Mouse (Mus musculus): Measurements from ENCODE around the gene H2al1f. TPM values are rescaled to one million over a fixed set of nuclear protein-coding genes. Genes with fewer than 3 reads are reported as not detected.
"Not testable (repeated sequence)": the region's sequence is repeated elsewhere in the genome, so short reads cannot be mapped to it uniquely, and the experiment has no call there.

H2al1f gene
- polyA plus RNA-seq, 1 experiment from 2014 or later = not detected

DNA sequence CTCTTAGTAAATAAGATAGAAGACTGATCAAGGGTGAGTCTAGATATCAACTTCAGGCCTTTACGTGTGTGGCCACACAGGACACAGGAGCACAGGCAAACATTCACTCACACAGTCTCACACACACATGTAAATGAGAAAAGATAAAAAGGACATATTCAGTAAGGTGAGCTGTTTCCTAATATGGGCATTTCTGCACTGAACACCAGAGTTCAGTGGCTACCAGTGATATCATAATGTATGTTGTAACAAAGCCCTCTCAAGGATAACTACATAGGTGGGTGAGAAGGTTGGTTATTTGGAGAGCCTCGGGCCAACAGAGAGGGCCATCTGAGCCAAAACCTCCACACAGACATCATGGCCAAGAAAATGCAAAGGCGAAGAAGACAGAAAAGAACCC lies 3.3 kb upstream of the H2al1f start, which contains the start of gene H2al1e:
Gene H2al1e (plus strand): TSS at position 301 of the 400 bp plus-strand sequence.
- H3K4me3 ChIP-seq (replicated peaks); ATAC-seq (ENCODE audit: insufficient number of reproducible peaks, low FRiP score, low TSS enrichment, low read depth); H3K4me1 ChIP-seq; H3K27me3 ChIP-seq; H3K4me2 ChIP-seq (replicated peaks); H3K9ac ChIP-seq; H3K27ac ChIP-seq (replicated peaks); H3K9me3 ChIP-seq (replicated peaks); H3K36me3 ChIP-seq: not testable (repeated sequence)
- no CpG with 5 or more reads among the region's 3 CpGs for WGBS

DNA sequence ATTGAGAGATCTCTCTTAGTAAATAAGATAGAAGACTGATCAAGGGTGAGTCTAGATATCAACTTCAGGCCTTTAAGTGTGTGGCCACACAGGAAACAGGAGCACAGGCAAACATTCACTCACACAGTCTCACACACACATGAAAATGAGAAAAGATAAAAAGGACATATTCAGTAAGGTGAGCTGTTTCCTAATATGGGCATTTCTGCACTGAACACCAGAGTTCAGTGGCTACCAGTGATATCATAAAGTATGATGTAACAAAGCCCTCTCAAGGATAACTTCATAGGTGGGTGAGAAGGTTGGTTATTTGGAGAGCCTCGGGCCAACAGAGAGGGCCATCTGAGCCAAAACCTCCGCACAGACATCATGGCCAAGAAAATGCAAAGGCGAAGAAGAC lies 3.0 kb downstream of the H2al1f start, which contains the start of gene H2al1g:
Gene H2al1g (plus strand): TSS at position 301 of the 400 bp plus-strand sequence.
- H3K4me1 ChIP-seq; H3K36me3 ChIP-seq; H3K4me2 ChIP-seq (replicated peaks); H3K27ac ChIP-seq (replicated peaks); H3K4me3 ChIP-seq (replicated peaks); H3K9me3 ChIP-seq (replicated peaks); H3K9ac ChIP-seq; H3K27me3 ChIP-seq; ATAC-seq (ENCODE audit: insufficient number of reproducible peaks, low FRiP score, low TSS enrichment, low read depth): not testable (repeated sequence)
- no CpG with 5 or more reads among the region's 3 CpGs for WGBS

- not testable (repeated sequence) for H3K36me3 ChIP-seq; H3K9me3 ChIP-seq (replicated peaks); H3K27ac ChIP-seq (replicated peaks); H3K27me3 ChIP-seq; H3K9ac ChIP-seq; ATAC-seq (ENCODE audit: insufficient number of reproducible peaks, low FRiP score, low TSS enrichment, low read depth); H3K4me3 ChIP-seq (replicated peaks); H3K4me2 ChIP-seq (replicated peaks); H3K4me1 ChIP-seq
- no CpG with 5 or more reads among the region's 6 CpGs for WGBS
Observed at GRCm38 (mm10) chrX:11321192-11321591, 6.2 kb downstream of the H2al1f start, which contains the start of gene H2al1h. Gene H2al1h, plus strand, starts transcription at chrX:11321492.

DNA sequence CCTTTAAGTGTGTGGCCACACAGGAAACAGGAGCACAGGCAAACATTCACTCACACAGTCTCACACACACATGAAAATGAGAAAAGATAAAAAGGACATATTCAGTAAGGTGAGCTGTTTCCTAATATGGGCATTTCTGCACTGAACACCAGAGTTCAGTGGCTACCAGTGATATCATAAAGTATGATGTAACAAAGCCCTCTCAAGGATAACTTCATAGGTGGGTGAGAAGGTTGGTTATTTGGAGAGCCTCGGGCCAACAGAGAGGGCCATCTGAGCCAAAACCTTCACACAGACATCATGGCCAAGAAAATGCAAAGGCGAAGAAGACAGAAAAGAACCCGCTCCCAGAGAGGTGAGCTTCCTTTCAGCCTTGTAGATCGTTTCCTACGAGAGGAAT lies 9.4 kb downstream of the H2al1f start, which contains the start of gene H2al1i:
Gene H2al1i (plus strand): TSS at position 301 of the 400 bp plus-strand sequence.
- not testable (repeated sequence) for H3K36me3 ChIP-seq; ATAC-seq (ENCODE audit: insufficient number of reproducible peaks, low FRiP score, low TSS enrichment, low read depth); H3K27me3 ChIP-seq; H3K4me1 ChIP-seq; H3K9ac ChIP-seq; H3K4me2 ChIP-seq (replicated peaks); H3K9me3 ChIP-seq (replicated peaks); H3K4me3 ChIP-seq (replicated peaks); H3K27ac ChIP-seq (replicated peaks)
- no CpG with 5 or more reads among the region's 5 CpGs for WGBS

GRCm38 (mm10) chrX:11327522-11327921 lies 12.6 kb downstream of the H2al1f start, which contains the start of gene H2al1j:
Gene H2al1j, plus strand, starts transcription at chrX:11327822.
- H3K4me3 ChIP-seq (replicated peaks); H3K9ac ChIP-seq; H3K4me2 ChIP-seq (replicated peaks); H3K4me1 ChIP-seq; H3K27ac ChIP-seq (replicated peaks); ATAC-seq (ENCODE audit: insufficient number of reproducible peaks, low FRiP score, low TSS enrichment, low read depth); H3K9me3 ChIP-seq (replicated peaks); H3K27me3 ChIP-seq; H3K36me3 ChIP-seq: not testable (repeated sequence)
- 87% methylated on average over 2 of the region's 2 CpGs for WGBS

- Histone ChIP-seq H3K4me3 (replicated peaks) (no peak overlapping the region), H3K9me3 (replicated peaks) (no peaks in the 10 kb centered on the region), H3K9ac (no peak overlapping the region), H3K4me1 (0 out of 2 replicates have a peak, but pooled peaks cover 4% of the 10 kb centered on the region), H3K27me3 (peaks cover 5% of the 10 kb centered on the region; the same call in 1 of the 2 replicates), H3K27ac (replicated peaks) (no peak overlapping the region), H3K4me2 (replicated peaks) (0 out of 2 replicates have a peak overlapping the region, but pooled peaks have one; percentile 4), H3K36me3 (no peaks in the 10 kb centered on the region)
- no peak for ATAC-seq (ENCODE audit: insufficient number of reproducible peaks, low FRiP score, low TSS enrichment, low read depth)
- WGBS = 42% methylated on average over 9 of the region's 9 CpGs
Observed at GRCm38 (mm10) chrX:11345762-11346161, 30.8 kb downstream of the H2al1f start.

- no peak overlapping the region for H3K9ac ChIP-seq
- WGBS = 82% methylated on average over 3 of the region's 3 CpGs
- no peak overlapping the region for H3K27ac ChIP-seq (replicated peaks)
- peaks cover 2% of the 10 kb centered on the region; the same call in 1 of the 2 replicates for H3K27me3 ChIP-seq
- H3K4me1 ChIP-seq = 0 out of 2 replicates have a peak, but pooled peaks cover 4% of the 10 kb centered on the region
- no peak overlapping the region for H3K4me3 ChIP-seq (replicated peaks)
- no peak for ATAC-seq (ENCODE audit: insufficient number of reproducible peaks, low FRiP score, low TSS enrichment, low read depth)
- no peaks in the 10 kb centered on the region for H3K9me3 ChIP-seq (replicated peaks)
- no peaks in the 10 kb centered on the region for H3K36me3 ChIP-seq
- no peak overlapping the region for H3K4me2 ChIP-seq (replicated peaks)
Observed at GRCm38 (mm10) chrX:11346756-11347155, 31.8 kb downstream of the H2al1f start.

DNA sequence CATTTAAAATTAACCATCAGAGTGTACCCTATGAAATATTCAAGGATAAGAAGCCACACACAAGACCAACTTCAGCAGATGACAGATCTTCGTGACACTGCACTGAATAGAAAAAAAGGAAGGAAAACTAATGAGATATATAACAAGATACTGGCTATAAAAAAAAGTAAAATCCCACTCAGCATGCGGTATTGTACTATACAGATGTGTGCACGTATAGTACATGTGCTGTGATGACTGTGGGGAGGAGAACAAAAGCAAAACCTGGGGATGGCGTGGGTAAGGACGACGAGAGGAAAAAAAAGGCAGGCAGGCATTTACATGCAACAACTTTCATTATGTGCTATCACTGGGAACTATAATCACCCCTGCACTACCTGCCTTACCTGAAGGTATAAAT lies 45.9 kb downstream of the H2al1f start:
- H3K9me3 ChIP-seq (replicated peaks) = no peaks in the 10 kb centered on the region
- WGBS = 75% methylated on average over 6 of the region's 6 CpGs
- no peak overlapping the region for H3K4me3 ChIP-seq (replicated peaks)
- no peak overlapping the region for H3K9ac ChIP-seq
- no peaks in the 10 kb centered on the region for H3K36me3 ChIP-seq
- H3K4me1 ChIP-seq = no peaks in the 10 kb centered on the region
- no peak overlapping the region for H3K4me2 ChIP-seq (replicated peaks)
- H3K27ac ChIP-seq (replicated peaks) = no peak overlapping the region
- ATAC-seq (ENCODE audit: insufficient number of reproducible peaks, low FRiP score, low TSS enrichment, low read depth) = no peak
- H3K27me3 ChIP-seq = 0 out of 2 replicates have a peak, but pooled peaks cover 10% of the 10 kb centered on the region

- Histone ChIP-seq H3K36me3 (no peaks in the 10 kb centered on the region), H3K4me2 (replicated peaks) (no peak overlapping the region), H3K9me3 (replicated peaks) (no peaks in the 10 kb centered on the region), H3K4me3 (replicated peaks) (no peak overlapping the region), H3K27me3 (0 out of 2 replicates have a peak, but pooled peaks cover 10% of the 10 kb centered on the region), H3K27ac (replicated peaks) (no peak overlapping the region), H3K9ac (no peak overlapping the region), H3K4me1 (no peaks in the 10 kb centered on the region)
- 91% methylated on average over 2 of the region's 2 CpGs for WGBS
- no peak for ATAC-seq (ENCODE audit: insufficient number of reproducible peaks, low FRiP score, low TSS enrichment, low read depth)
Observed at GRCm38 (mm10) chrX:11361261-11361660, 46.3 kb downstream of the H2al1f start.

GRCm38 (mm10) chrX:11363890-11364289 lies 48.9 kb downstream of the H2al1f start:
- Histone ChIP-seq H3K27me3 (0 out of 2 replicates have a peak, but pooled peaks cover 12% of the 10 kb centered on the region), H3K27ac (replicated peaks) (no peak overlapping the region), H3K4me1 (no peaks in the 10 kb centered on the region), H3K9me3 (replicated peaks) (no peaks in the 10 kb centered on the region), H3K9ac (no peak overlapping the region), H3K4me2 (replicated peaks) (no peak overlapping the region), H3K36me3 (no peaks in the 10 kb centered on the region), H3K4me3 (replicated peaks) (no peak overlapping the region)
- WGBS = 50% methylated on average over 6 of the region's 6 CpGs
- ATAC-seq (ENCODE audit: insufficient number of reproducible peaks, low FRiP score, low TSS enrichment, low read depth) = no peak

Measured in embryonic facial prominence, embryonic 15.5 days (tissue).